ENCODE assay signal across 8 mouse cellular contexts in the genomic region with DNA sequence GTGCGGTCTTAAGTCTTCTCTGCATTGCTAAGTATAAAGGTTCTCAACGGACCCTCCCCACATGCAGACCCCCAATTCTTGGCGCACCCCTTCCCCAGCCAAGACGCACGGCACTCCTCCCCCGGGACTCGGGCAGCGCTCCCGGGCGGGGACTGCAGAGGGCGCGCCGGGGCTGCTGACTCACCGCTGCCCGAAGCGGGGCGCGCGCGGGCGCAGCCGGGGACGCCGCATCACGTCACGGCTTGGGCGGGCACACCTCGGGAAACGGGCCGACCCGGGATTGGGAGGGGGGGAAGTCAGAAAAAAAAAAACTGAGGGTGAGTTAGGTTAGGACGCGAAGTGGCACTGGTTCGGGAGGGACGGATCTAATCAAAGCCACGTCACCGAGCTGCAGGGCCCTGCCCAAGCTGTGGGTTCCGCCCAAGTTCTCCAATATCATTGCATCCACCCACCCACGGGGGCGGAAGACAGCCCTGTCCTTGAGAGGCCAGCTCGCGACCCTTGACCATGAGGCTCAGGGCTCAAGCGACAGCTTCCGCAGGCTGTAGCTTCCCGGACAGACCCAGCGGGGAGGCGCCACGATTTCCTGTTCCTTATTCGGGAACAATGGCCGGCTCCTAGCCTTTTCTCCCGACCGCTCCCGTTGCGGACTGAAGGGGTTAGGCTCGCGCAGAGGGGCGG. TPM values are rescaled to one million over a fixed set of nuclear protein-coding genes. Genes with fewer than 3 reads are reported as not detected.
A peak's percentile ranks its signal among the peaks of the same experiment; 100 is the strongest.
DNase-seq lines count a peak whose midpoint lies in the region; ATAC-seq and TF ChIP-seq lines count a peak whose summit lies in the region.

No protein-coding gene starts in this region.

- peak overlapping the region; percentile 91 for H3K9ac ChIP-seq in forebrain, embryonic 12.5 days
- H3K9ac ChIP-seq in heart, postnatal 0 days (replicated peaks; ENCODE audit: low read depth, low read length): peak overlapping the region; percentile 95

- under 1% methylated on average over 57 of the region's 57 CpGs for WGBS in forebrain, embryonic 12.5 days
- WGBS in heart, postnatal 0 days: under 1% methylated on average over 55 of the region's 57 CpGs
- WGBS in lung, adult 2 months: under 1% methylated on average over 57 of the region's 57 CpGs
- under 1% methylated on average over 57 of the region's 57 CpGs for WGBS in olfactory bulb, adult 2 months

- peak overlapping the region; percentile 70 for H3K4me2 ChIP-seq in forebrain, embryonic 12.5 days
- peak overlapping the region; percentile 85 for H3K4me2 ChIP-seq in heart, postnatal 0 days (ENCODE audit: low read depth, low read length)

- ATAC-seq in forebrain, embryonic 12.5 days (ENCODE audit: low FRiP score): peak; percentile 44
- peak; percentile 56 for ATAC-seq in heart, postnatal 0 days (ENCODE audit: insufficient read depth, low read depth)

- H3K4me3 ChIP-seq in E14TG2a.4 (replicated peaks; ENCODE audit: low read length): peak overlapping the region; percentile 90
- H3K4me3 ChIP-seq in forebrain, embryonic 12.5 days (replicated peaks): peak overlapping the region; percentile 97
- H3K4me3 ChIP-seq in heart, postnatal 0 days (ENCODE audit: low read depth, low read length): peak overlapping the region; percentile 90
- H3K4me3 ChIP-seq in lung, adult 2 months (replicated peaks; ENCODE audit: extremely low read depth, low read depth, low read length): peak overlapping the region; percentile 90
- H3K4me3 ChIP-seq in olfactory bulb, adult 2 months (ENCODE audit: insufficient read depth, low read depth, low read length): peak overlapping the region; percentile 66

- TF ChIP-seq EP300 in heart, postnatal 0 days (IDR thresholded peaks at IDR 0.05; ENCODE audit: low read depth): no peak; the same call in 1 of the 2 replicates

- peak; percentile 72 for TF ChIP-seq POLR2A in lung, adult 2 months (IDR thresholded peaks at IDR 0.05; ENCODE audit: borderline replicate concordance, extremely low read depth, low read depth, low read length)
- TF ChIP-seq POLR2A in olfactory bulb, adult 2 months (IDR thresholded peaks at IDR 0.05; ENCODE audit: insufficient read depth, low read depth, low read length): no peak; the same call in 1 of the 2 replicates

- no peaks in the 10 kb centered on the region for H3K27me3 ChIP-seq in E14TG2a.4 (ENCODE audit: insufficient read depth, low read length)
- no peaks in the 10 kb centered on the region for H3K27me3 ChIP-seq in forebrain, embryonic 12.5 days
- H3K27me3 ChIP-seq in heart, postnatal 0 days (ENCODE audit: control insufficient read depth, insufficient read depth, low read length): no peaks in the 10 kb centered on the region

- TF ChIP-seq CTCF in E14TG2a.4 (conservative IDR thresholded peaks at IDR 0.05; ENCODE audit: low read length): no peak
- peak; percentile 48 for TF ChIP-seq CTCF in heart, postnatal 0 days (IDR thresholded peaks at IDR 0.05; ENCODE audit: low read depth)
- peak; percentile 16; the same call in 1 of the 2 replicates for TF ChIP-seq CTCF in lung, adult 2 months (IDR thresholded peaks at IDR 0.05; ENCODE audit: insufficient read depth, low read length)
- TF ChIP-seq CTCF in olfactory bulb, adult 2 months (IDR thresholded peaks at IDR 0.05; ENCODE audit: insufficient read depth, low read depth, low read length): peak; percentile 68; the same call in 1 of the 2 replicates

- peaks cover 71% of the 10 kb centered on the region for H3K4me1 ChIP-seq in E14TG2a.4 (replicated peaks; ENCODE audit: low read depth, low read length)
- peaks cover 62% of the 10 kb centered on the region for H3K4me1 ChIP-seq in forebrain, embryonic 12.5 days
- peaks cover 45% of the 10 kb centered on the region for H3K4me1 ChIP-seq in heart, postnatal 0 days (ENCODE audit: control insufficient read depth, insufficient read depth)
- H3K4me1 ChIP-seq in lung, adult 2 months (ENCODE audit: control insufficient read depth, insufficient read depth, low read length): peaks cover 22% of the 10 kb centered on the region
- peaks cover 66% of the 10 kb centered on the region for H3K4me1 ChIP-seq in olfactory bulb, adult 2 months (ENCODE audit: control insufficient read depth, insufficient read depth, low read length)

- DNase-seq in c-Kit-positive CD71-positive TER-119-positive erythroid progenitor cells, embryonic 14.5 days (ENCODE audit: low spot score): peak; percentile 84
- peak; percentile 94 for DNase-seq in heart, postnatal 0 days (ENCODE audit: low spot score)
- DNase-seq in kidney, postnatal 4 days: peak; percentile 94 to 97
- peak; percentile 95 for DNase-seq in lung, adult 2 months
- DNase-seq in thymus, adult 18-20 months: peak; percentile 88

- H3K36me3 ChIP-seq in E14TG2a.4 (ENCODE audit: insufficient read depth, low read length): peaks cover 68% of the 10 kb centered on the region
- peaks cover 60% of the 10 kb centered on the region for H3K36me3 ChIP-seq in forebrain, embryonic 12.5 days (replicated peaks)
- H3K36me3 ChIP-seq in heart, postnatal 0 days (replicated peaks; ENCODE audit: control insufficient read depth, insufficient read depth, low read length): peaks cover 51% of the 10 kb centered on the region

- H3K27ac ChIP-seq in forebrain, embryonic 12.5 days: peak overlapping the region; percentile 100
- H3K27ac ChIP-seq in heart, postnatal 0 days (ENCODE audit: low read depth): peak overlapping the region; percentile 99
- peak overlapping the region; percentile 96 for H3K27ac ChIP-seq in olfactory bulb, adult 2 months (ENCODE audit: insufficient read depth, low read depth, low read length)

- no peaks in the 10 kb centered on the region for H3K9me3 ChIP-seq in E14TG2a.4 (ENCODE audit: low read length)
- H3K9me3 ChIP-seq in forebrain, embryonic 12.5 days: no peaks in the 10 kb centered on the region
- no peaks in the 10 kb centered on the region for H3K9me3 ChIP-seq in heart, postnatal 0 days (replicated peaks; ENCODE audit: control insufficient read depth, low read length)

RNA-seq across cellular contexts. Expression of a gene that starts 0.7 kb away (rescaled TPM):
- 45.0 and 50.3 TPM in 2 replicates for polyA plus RNA-seq in forebrain, embryonic 12.5 days (2016; fragmentation: Nextera tagmentation; extraction: Ambion mirVana)
- total RNA-seq in heart, postnatal 0 days (2014; rRNA removed; ENCODE audit: low replicate concordance): 100 and 122 TPM in 2 replicates
- polyA plus RNA-seq in heart, postnatal 0 days (2015; fragmentation: Nextera tagmentation; extraction: Ambion mirVana): 12.4 and 15.8 TPM in 2 replicates
- polyA plus RNA-seq in lung, adult 2 months (2012; rRNA removed): 110 and 150 TPM in 2 replicates
- polyA plus RNA-seq in olfactory bulb, adult 2 months (2012; ENCODE audit: insufficient read depth, insufficient read length, low replicate concordance, missing spikeins): 128 TPM in 1 of 2 replicates, not detected in the other

RNA-seq across cellular contexts. Expression of a gene that starts 8.1 kb away (rescaled TPM):
- polyA plus RNA-seq in forebrain, embryonic 12.5 days (2016; fragmentation: Nextera tagmentation; extraction: Ambion mirVana): 13.2 and 13.8 TPM in 2 replicates
- 2.8 and 5.9 TPM in 2 replicates for total RNA-seq in heart, postnatal 0 days (2014; rRNA removed; ENCODE audit: low replicate concordance)
- polyA plus RNA-seq in heart, postnatal 0 days (2015; fragmentation: Nextera tagmentation; extraction: Ambion mirVana): 1.0 and 1.1 TPM in 2 replicates
- 29.9 and 31.5 TPM in 2 replicates for polyA plus RNA-seq in lung, adult 2 months (2012; rRNA removed)
- not detected in 2 replicates for polyA plus RNA-seq in olfactory bulb, adult 2 months (2012; ENCODE audit: insufficient read depth, insufficient read length, low replicate concordance, missing spikeins)

RNA-seq across cellular contexts. Expression of a gene that starts 10.3 kb away (rescaled TPM):
- 405 and 428 TPM in 2 replicates for polyA plus RNA-seq in forebrain, embryonic 12.5 days (2016; fragmentation: Nextera tagmentation; extraction: Ambion mirVana)
- total RNA-seq in heart, postnatal 0 days (2014; rRNA removed; ENCODE audit: low replicate concordance): 970 and 972 TPM in 2 replicates
- polyA plus RNA-seq in heart, postnatal 0 days (2015; fragmentation: Nextera tagmentation; extraction: Ambion mirVana): 1,858 and 1,876 TPM in 2 replicates
- polyA plus RNA-seq in lung, adult 2 months (2012; rRNA removed): 709 and 1,054 TPM in 2 replicates
- polyA plus RNA-seq in olfactory bulb, adult 2 months (2012; ENCODE audit: insufficient read depth, insufficient read length, low replicate concordance, missing spikeins): not detected in 2 replicates

RNA-seq across cellular contexts. Expression of a gene that starts 17.0 kb away (rescaled TPM):
- 224 and 240 TPM in 2 replicates for polyA plus RNA-seq in forebrain, embryonic 12.5 days (2016; fragmentation: Nextera tagmentation; extraction: Ambion mirVana)
- total RNA-seq in heart, postnatal 0 days (2014; rRNA removed; ENCODE audit: low replicate concordance): 121 and 163 TPM in 2 replicates
- 208 and 330 TPM in 2 replicates for polyA plus RNA-seq in heart, postnatal 0 days (2015; fragmentation: Nextera tagmentation; extraction: Ambion mirVana)
- 162 and 200 TPM in 2 replicates for polyA plus RNA-seq in lung, adult 2 months (2012; rRNA removed)
- not detected in 2 replicates for polyA plus RNA-seq in olfactory bulb, adult 2 months (2012; ENCODE audit: insufficient read depth, insufficient read length, low replicate concordance, missing spikeins)

RNA-seq across cellular contexts. Expression of a gene that starts 24.0 kb away (rescaled TPM):
- 11.1 and 11.6 TPM in 2 replicates for polyA plus RNA-seq in forebrain, embryonic 12.5 days (2016; fragmentation: Nextera tagmentation; extraction: Ambion mirVana)
- 0.66 and 8.9 TPM in 2 replicates for total RNA-seq in heart, postnatal 0 days (2014; rRNA removed; ENCODE audit: low replicate concordance)
- 4.6 and 5.7 TPM in 2 replicates for polyA plus RNA-seq in heart, postnatal 0 days (2015; fragmentation: Nextera tagmentation; extraction: Ambion mirVana)
- polyA plus RNA-seq in lung, adult 2 months (2012; rRNA removed): 11.2 and 14.0 TPM in 2 replicates
- not detected in 2 replicates for polyA plus RNA-seq in olfactory bulb, adult 2 months (2012; ENCODE audit: insufficient read depth, insufficient read length, low replicate concordance, missing spikeins)

Comparison
In these comparisons a context has a peak if more than half of its experiments do, and no peak if none do; other contexts are left out.
1. Peak in every context shown above with its lines: DNase-seq, ATAC-seq, H3K4me3 ChIP-seq and H3K27ac ChIP-seq.